Mouse (Mus musculus) embryonic facial prominence, embryonic 10.5 days (tissue): ENCODE results near the gene Dip2c. TPM values are rescaled to one million over a fixed set of nuclear protein-coding genes. Genes with fewer than 3 reads are reported as not detected.

Experiments
- DNase-seq: peaks from one replicate; pipeline ENCODE4 v3.0.0-alpha.2; 2017; ENCODE audit warnings: low spot score
- H3K27ac ChIP-seq: fragments of 300-500 bp; sonication (generic); replicated peaks from 2 replicates; pipeline ENCODE4 v1.5.1; 2016; ENCODE audit warnings: mild to moderate bottlenecking
- H3K27me3 ChIP-seq: fragments of 300-500 bp; sonication (generic); replicated peaks from 2 replicates; pipeline ENCODE4 v1.6.1; 2016; ENCODE audit warnings: low read depth, mild to moderate bottlenecking; ENCODE audit not compliant: poor library complexity, severe bottlenecking
- H3K36me3 ChIP-seq: fragments of 300-500 bp; sonication (generic); replicated peaks from 2 replicates; pipeline ENCODE4 v1.6.1; 2016; ENCODE audit warnings: mild to moderate bottlenecking, moderate library complexity
- H3K4me1 ChIP-seq: fragments of 300-500 bp; sonication (generic); 2 replicates; pipeline ENCODE4 v1.6.1; 2016
- H3K4me3 ChIP-seq: fragments of 300-500 bp; sonication (generic); 2 replicates; pipeline ENCODE4 v1.5.1; 2016; ENCODE audit warnings: mild to moderate bottlenecking, moderate library complexity
- H3K9me3 ChIP-seq: fragments of 300-500 bp; sonication (generic); 2 replicates; pipeline ENCODE4 v1.6.1; 2016; ENCODE audit warnings: mild to moderate bottlenecking
- WGBS: fragments of 180-500 bp; shearing (Covaris S2); methylation state at CpG from one replicate; pipeline ENCODE4 v1.1.7; 2016; 5-methylcytosine and 5-hydroxymethylcytosine counted together
- polyA plus RNA-seq: library from polyadenylated mRNA; unstranded; fragments of >200 nt; fragmentation: Nextera tagmentation; extraction: Ambion mirVana; gene quantifications from 2 replicates; pipeline ENCODE4 v1.2.1, GENCODE M21; 2016

Dip2c gene
- polyA plus RNA-seq, 1 experiment from 2014 or later = 4.6 TPM

DNA sequence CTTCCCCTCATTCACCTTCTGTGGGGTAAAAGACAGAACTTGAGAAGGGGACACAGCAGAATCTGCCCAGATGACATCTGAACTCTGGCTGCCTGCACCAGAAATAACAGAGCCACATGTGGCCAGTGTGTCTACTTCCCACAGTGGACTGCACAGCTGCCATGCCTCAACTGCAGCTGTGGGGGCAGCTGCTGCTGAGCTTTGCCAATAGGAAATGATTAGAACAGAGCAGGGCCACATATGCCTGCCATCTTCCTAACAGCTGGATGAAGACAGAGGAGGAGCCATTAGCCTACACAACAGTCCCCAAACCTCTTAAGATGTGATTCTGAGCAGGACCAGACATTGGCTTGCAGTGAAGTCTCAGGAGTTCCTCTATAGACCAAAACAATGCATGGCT, 419.5 kb downstream of the Dip2c start:
- Histone ChIP-seq H3K4me1 (no peaks in the 10 kb centered on the region), H3K36me3 (peaks cover 77% of the 10 kb centered on the region), H3K27me3 (no peaks in the 10 kb centered on the region), H3K4me3 (no peak overlapping the region), H3K9me3 (no peaks in the 10 kb centered on the region), H3K27ac (no peak overlapping the region)
- no peak for DNase-seq

DNA sequence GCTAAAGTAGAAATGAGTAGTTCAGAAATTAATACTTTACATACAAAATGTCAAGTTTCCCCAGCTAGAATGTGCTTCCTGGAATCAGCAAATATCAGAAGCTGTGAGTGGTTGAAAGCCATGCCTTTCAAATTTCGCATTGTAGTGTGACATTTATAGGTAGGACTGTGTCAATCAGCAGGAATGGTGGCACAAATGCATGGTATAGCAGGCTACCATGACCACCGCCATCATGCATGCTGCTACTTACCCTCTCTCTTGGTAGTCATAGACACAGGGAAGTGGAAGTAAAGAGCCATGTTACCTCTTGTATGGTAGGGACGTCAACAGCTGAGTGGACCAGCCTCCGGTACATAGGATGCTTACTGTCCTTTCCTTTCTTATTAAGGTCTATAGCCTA, 421.0 kb downstream of the Dip2c start:
- WGBS = 97% methylated on average over 4 of the region's 4 CpGs
- Histone ChIP-seq H3K4me3 (no peak overlapping the region), H3K4me1 (no peaks in the 10 kb centered on the region), H3K9me3 (no peaks in the 10 kb centered on the region), H3K27me3 (no peaks in the 10 kb centered on the region), H3K36me3 (peaks cover 71% of the 10 kb centered on the region), H3K27ac (no peak overlapping the region)
- no peak for DNase-seq

DNA sequence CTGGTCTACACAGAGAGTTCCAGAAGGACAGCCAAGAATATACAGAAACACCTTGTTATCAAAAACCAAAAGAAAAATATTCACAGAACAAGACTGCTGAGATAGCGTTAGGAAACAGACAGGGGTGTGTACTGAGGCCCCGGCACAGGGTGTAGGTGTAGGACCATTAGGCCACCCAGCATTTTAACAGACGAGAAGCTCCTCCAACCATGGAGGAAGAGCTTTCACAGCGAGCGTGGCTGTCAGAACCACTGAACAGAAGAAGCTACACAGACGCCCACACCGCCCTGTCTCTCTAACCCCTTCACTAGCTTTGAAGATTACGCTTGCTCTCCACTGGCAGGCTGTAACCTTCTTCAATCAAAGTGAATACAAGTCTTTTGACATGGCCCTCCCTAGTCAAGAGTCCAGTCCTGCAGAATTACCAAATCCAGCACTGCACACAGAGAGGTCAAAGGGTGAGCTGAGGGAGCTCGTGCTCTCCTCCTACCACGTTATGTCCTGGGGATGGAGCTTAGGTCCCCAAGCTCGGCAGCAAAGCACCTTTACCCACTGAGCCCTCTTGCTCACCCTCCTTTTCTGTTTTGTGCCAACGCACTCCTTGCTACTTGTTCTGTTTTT, 426.4 kb downstream of the Dip2c start:
- 81% methylated on average over 12 of the region's 12 CpGs for WGBS
- Histone ChIP-seq H3K27ac (no peak overlapping the region), H3K36me3 (peaks cover 55% of the 10 kb centered on the region), H3K4me1 (no peaks in the 10 kb centered on the region), H3K27me3 (no peaks in the 10 kb centered on the region), H3K4me3 (no peak overlapping the region), H3K9me3 (no peaks in the 10 kb centered on the region)
- no peak for DNase-seq

DNA sequence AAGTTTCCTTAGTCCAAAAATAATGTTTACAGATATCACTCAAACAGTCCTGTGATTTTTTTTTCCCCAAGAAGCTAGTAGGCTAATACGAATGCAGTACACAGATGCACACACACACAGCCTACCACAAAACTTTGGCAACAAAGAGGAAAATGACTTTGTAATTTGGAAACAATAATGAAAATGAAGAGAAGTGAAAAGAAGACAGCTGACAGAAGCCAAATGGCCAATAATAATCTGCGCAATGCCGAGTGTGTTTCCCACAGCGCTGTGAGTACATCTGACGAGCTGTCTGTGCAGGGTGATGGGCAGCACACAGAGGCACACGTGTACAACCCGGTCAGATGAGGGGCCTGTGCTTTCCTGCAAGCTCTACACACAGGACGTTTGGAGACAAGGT, 430.4 kb downstream of the Dip2c start:
- peaks cover 52% of the 10 kb centered on the region for H3K36me3 ChIP-seq
- H3K27me3 ChIP-seq = no peaks in the 10 kb centered on the region
- no peaks in the 10 kb centered on the region for H3K9me3 ChIP-seq
- no peak overlapping the region for H3K27ac ChIP-seq
- no peak overlapping the region for H3K4me3 ChIP-seq
- 92% methylated on average over 8 of the region's 8 CpGs for WGBS
- DNase-seq = no peak
- peaks cover 8% of the 10 kb centered on the region for H3K4me1 ChIP-seq

DNA sequence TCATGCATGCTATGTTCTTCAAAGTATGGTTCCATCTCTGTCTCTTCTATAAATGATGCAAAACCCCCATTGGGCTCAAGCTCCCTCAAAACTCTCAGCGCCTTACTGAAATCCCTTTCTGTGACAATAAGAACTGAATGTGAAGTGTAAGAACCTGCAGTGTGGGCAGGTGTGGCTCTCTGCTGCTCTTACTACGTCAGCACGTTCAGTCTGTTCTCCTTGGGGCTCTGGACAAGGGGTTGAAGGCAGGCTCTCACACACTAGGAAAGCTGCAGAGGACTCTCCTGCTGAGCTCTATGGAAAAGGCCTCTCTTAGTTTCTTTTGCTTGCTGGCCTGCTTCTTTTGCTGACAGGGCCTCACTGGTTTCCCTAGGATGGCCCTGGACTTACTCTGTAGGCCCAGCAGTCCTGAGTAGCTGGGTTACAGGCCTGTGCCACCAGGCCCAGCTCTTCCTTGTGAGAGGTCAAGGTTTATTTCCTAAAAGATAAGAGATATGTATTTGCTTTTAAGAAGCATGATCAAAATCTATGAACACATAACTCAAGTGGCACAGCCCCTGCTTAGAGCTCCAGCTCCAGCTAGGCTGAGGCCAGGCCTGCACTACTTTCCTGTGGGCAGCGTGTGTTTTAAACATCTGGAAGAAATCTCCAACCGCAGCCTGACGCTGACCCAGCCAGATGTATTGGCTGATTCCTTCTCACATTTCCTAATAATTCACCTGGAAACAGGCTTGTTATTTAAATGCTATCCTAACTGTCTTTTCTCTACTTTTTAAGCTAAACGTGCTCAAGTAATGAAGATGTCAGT, 432.3 kb downstream of the Dip2c start:
- Histone ChIP-seq H3K27ac (peak overlapping the region; percentile 25; the same call in 1 of the 2 replicates), H3K27me3 (no peaks in the 10 kb centered on the region), H3K4me3 (no peak overlapping the region), H3K36me3 (peaks cover 45% of the 10 kb centered on the region), H3K4me1 (peaks cover 8% of the 10 kb centered on the region), H3K9me3 (no peaks in the 10 kb centered on the region)
- DNase-seq = peak; percentile 54
- WGBS = 75% methylated on average over 7 of the region's 7 CpGs

DNA sequence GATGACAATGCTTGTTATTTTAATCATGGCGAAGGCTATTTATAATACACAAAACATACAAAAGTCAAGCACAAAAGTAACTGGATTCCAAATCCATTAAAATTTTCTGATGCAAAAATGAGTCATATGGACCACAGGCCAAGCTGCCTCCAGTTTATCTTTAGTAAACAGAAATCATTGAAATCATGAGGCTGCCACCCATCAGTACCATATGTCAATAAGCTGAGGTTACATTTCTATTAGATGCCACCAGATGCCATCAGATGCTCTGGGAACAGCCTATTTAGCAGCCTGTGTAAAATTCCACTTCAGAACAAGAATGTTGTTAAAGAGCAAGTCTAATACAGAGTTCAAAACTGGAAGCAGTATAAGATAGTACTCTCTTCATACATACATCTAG, 436.1 kb downstream of the Dip2c start:
- DNase-seq = no peak
- 91% methylated on average over 1 of the region's 1 CpGs for WGBS
- no peak overlapping the region for H3K4me3 ChIP-seq
- H3K27ac ChIP-seq = no peak overlapping the region
- H3K4me1 ChIP-seq = peaks cover 8% of the 10 kb centered on the region
- H3K36me3 ChIP-seq = peaks cover 45% of the 10 kb centered on the region
- H3K9me3 ChIP-seq = no peaks in the 10 kb centered on the region
- H3K27me3 ChIP-seq = no peaks in the 10 kb centered on the region

DNA sequence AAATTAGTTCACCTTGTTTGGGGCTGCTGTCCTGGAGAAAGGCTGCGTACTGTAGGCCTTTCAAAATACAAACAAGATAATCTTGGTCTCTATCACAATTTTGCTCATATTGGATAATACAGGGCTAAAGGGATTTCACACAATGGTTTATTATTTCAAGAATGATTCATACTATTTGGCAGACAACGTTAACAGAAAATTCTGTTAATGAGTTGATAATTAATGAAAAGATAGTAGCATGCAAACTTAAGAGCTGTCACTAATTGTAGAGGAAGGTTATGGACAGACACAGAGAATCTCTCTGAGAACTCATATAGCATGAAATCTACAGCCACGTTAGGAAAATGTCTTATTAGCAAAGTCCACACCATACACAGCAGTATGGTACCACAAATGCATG, 436.6 kb downstream of the Dip2c start:
- H3K4me1 ChIP-seq = peaks cover 8% of the 10 kb centered on the region
- no peaks in the 10 kb centered on the region for H3K27me3 ChIP-seq
- no peak overlapping the region for H3K4me3 ChIP-seq
- no peak for DNase-seq
- peaks cover 46% of the 10 kb centered on the region for H3K36me3 ChIP-seq
- 91% methylated on average over 3 of the region's 3 CpGs for WGBS
- H3K27ac ChIP-seq = no peak overlapping the region
- no peaks in the 10 kb centered on the region for H3K9me3 ChIP-seq

DNA sequence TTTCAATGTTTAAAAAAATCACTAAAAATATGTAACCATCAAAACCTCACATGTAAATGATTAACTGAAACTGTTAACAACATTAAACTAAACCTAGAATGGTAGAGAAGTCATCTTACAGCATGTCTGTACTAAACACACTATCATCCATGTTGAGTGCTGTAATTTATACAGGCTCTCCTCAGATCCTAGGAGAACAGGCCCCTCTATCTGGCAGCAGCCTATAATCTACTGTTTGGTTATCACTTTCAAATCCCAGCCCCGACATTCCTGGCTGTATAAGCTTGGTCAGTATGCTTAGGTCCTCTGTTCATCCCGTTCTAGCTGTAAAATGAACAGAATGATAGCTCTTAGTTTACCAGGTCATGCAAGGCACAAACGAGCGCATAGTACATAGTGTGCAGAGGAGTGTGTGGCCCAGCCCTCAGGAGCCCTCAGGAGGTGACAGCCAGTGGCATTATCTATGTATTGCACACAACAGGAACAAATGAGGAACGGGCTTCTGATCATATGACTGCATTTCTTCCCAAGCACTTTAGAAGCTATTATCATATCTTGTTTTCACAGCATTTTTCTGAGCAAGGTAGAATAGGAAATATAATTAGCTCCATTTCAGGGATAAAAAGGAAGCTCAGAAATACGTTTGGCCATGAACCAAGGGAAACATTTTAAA, 437.3 kb downstream of the Dip2c start:
- Histone ChIP-seq H3K4me1 (peaks cover 5% of the 10 kb centered on the region), H3K9me3 (no peaks in the 10 kb centered on the region), H3K27me3 (no peaks in the 10 kb centered on the region), H3K4me3 (no peak overlapping the region), H3K36me3 (peaks cover 47% of the 10 kb centered on the region), H3K27ac (no peak overlapping the region)
- WGBS = 90% methylated on average over 6 of the region's 6 CpGs
- DNase-seq = no peak

DNA sequence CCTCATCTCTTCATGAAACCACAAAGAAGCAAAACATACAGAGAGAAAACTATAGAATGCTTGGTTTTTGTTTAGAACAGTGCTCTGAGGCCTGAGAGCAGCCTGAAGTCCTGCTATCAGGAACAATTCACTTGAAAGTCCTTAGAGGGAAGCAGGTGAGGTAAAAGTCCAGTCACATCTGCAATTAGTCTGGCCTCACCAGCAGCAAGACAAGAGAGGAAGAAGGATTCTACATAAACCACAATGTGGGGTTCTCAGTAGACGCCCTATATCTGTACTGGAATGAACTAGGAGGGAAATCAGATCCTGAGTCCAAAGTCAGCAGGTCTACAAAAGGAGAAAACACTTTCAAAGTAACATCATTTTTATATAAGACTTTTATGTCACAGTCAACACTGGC, 438.9 kb downstream of the Dip2c start:
- DNase-seq = no peak
- peaks cover 48% of the 10 kb centered on the region for H3K36me3 ChIP-seq
- H3K4me1 ChIP-seq = no peaks in the 10 kb centered on the region
- H3K27me3 ChIP-seq = no peaks in the 10 kb centered on the region
- no peak overlapping the region for H3K4me3 ChIP-seq
- no peaks in the 10 kb centered on the region for H3K9me3 ChIP-seq
- H3K27ac ChIP-seq = no peak overlapping the region
- 100% methylated on average over 1 of the region's 1 CpGs for WGBS

Other genes starting within 250 kb of the Dip2c start
- 34.3 TPM in 2 replicates for gene Larp4b, start 182.6 kb upstream of the Dip2c start, polyA plus RNA-seq